Mouse (Mus musculus): ENCODE data around the gene Ring1. TPM values are rescaled to one million over a fixed set of nuclear protein-coding genes. Genes with fewer than 3 reads are reported as not detected.

Gene Ring1
- 5.2 and 5.4 TPM in 2 replicates for polyA plus RNA-seq (2015; fragmentation: Nextera tagmentation; extraction: Ambion mirVana)

DNA sequence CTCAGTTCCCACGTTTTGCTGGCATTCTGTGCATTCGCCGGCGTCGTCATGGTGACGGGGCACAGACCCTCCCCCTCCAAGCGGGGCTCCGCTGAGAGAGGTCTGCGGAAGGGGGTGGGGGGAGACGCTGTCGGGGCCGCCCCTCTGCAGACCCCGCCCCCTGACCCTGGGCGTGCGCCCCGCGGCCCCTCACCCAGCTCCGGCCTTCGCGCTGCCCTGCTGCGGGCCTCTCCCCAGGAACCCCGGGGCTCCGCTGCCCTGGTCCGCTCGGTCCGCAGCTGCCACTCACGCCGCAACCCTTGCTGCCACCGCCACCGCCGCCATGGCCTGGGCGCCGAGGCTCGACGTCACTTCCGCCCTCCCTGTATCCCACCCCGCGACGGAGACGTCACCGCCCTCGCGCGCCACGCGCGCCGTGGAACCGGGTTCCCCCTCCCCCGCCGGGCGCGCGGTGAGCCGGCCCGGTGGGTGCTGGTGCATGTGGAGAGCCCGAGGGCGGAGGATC is at the start of gene Ring1:
TSS of gene Ring1 (minus strand) at position 364 of the 505 bp plus-strand sequence.
- Histone ChIP-seq H3K4me1 (replicated peaks) (peaks cover 55% of the 10 kb centered on the region), H3K9me3 (replicated peaks) (peaks cover 20% of the 10 kb centered on the region), H3K27ac (peak within 1 kb of the TSS; percentile 83), H3K4me2 (peak within 1 kb of the TSS; percentile 98), H3K36me3 (peaks cover 47% of the 10 kb centered on the region), H3K27me3 (no peaks in the 10 kb centered on the region), H3K4me3 (replicated peaks) (peak within 1 kb of the TSS; percentile 80), H3K9ac (peak within 1 kb of the TSS; percentile 87)
- under 1% methylated on average over 45 of the region's 58 CpGs for WGBS (ENCODE audit: insufficient replicate concordance)
- ATAC-seq (ENCODE audit: low read depth) (peak; percentile 37), DNase-seq (peak; percentile 71)

DNA sequence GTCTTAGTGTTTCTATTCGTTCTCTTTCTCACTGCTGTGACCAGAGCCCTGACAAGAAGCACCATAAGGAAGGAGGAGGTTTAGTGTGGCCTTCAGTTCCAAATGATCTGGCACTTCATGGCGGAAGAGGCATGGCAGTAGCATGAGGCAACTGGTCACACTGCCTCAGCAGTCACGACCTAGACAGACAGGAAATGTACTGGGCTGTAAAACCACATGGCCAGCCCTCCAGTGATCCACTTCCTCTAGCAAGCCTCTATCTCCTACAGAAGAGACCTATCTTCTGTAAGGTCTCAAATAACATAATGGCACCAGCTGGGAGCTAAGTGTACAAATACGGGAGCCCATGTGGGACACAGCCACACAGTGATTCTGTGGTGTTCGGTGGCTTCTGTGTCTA is 47.6 kb upstream of the Ring1 start:
- Histone ChIP-seq H3K9ac (no peak overlapping the region), H3K27ac (no peak overlapping the region), H3K4me3 (replicated peaks) (no peak overlapping the region), H3K4me1 (replicated peaks) (no peaks in the 10 kb centered on the region), H3K4me2 (no peak overlapping the region), H3K9me3 (replicated peaks) (no peaks in the 10 kb centered on the region; the same call in 1 of the 2 replicates), H3K27me3 (peaks cover 18% of the 10 kb centered on the region), H3K36me3 (no peaks in the 10 kb centered on the region)
- DNase-seq (no peak), ATAC-seq (ENCODE audit: low read depth) (no peak)
- 40% methylated on average over 5 of the region's 5 CpGs for WGBS (ENCODE audit: insufficient replicate concordance)

DNA sequence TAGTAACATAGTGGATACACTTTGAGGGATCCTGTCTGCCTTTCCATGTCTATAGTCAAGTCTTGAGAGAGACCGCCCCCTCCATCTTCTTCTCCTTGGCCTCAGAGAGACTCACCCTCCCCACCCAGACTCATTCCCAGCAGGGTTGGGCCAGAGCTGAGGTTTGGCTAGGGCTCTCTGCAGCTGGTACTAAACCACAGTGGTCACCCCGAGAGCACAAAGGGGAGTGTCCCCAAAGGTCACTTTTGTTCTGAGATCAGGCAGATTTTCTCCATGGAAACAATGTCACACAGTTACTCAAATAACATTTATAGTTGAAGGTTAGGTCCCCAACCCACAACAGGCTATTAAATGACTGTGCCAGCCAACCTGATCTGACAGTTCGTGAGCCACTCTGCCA is 44.4 kb upstream of the Ring1 start:
- WGBS (ENCODE audit: insufficient replicate concordance): 39% methylated on average over 3 of the region's 3 CpGs
- Histone ChIP-seq H3K9ac (no peak overlapping the region), H3K36me3 (no peaks in the 10 kb centered on the region), H3K27me3 (no peaks in the 10 kb centered on the region), H3K4me1 (replicated peaks) (no peaks in the 10 kb centered on the region), H3K4me3 (replicated peaks) (no peak overlapping the region), H3K4me2 (no peak overlapping the region), H3K27ac (no peak overlapping the region), H3K9me3 (replicated peaks) (no peaks in the 10 kb centered on the region; the same call in 1 of the 2 replicates)
- DNase-seq: no peak
- ATAC-seq (ENCODE audit: low read depth): no peak

DNA sequence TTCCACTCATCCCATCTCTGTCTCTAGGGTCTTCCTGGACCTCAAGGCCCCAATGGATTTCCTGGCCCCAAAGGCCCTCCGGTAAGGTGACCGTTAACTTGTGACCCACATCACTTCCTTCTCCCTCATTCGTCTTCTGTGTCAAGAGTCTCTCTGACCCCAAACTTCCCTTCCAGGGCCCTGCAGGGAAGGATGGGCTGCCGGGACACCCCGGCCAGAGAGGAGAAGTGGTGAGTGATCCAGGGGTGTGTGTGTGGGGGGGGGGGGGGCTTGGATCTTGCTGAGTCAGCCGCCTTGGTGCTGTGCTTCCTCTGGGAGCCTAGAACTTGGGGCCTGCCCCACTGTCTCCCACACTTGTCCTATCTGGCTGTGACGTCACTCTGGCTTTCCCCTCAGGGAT is 32.7 kb upstream of the Ring1 start:
- no peak for ATAC-seq (ENCODE audit: low read depth)
- Histone ChIP-seq H3K27me3 (no peaks in the 10 kb centered on the region), H3K27ac (no peak overlapping the region), H3K9ac (no peak overlapping the region), H3K9me3 (replicated peaks) (no peaks in the 10 kb centered on the region), H3K4me3 (replicated peaks) (no peak overlapping the region), H3K4me2 (no peak overlapping the region), H3K36me3 (no peaks in the 10 kb centered on the region), H3K4me1 (replicated peaks) (0 out of 2 replicates have a peak, but pooled peaks cover 4% of the 10 kb centered on the region)
- WGBS (ENCODE audit: insufficient replicate concordance): 19% methylated on average over 7 of the region's 7 CpGs
- DNase-seq: no peak

DNA sequence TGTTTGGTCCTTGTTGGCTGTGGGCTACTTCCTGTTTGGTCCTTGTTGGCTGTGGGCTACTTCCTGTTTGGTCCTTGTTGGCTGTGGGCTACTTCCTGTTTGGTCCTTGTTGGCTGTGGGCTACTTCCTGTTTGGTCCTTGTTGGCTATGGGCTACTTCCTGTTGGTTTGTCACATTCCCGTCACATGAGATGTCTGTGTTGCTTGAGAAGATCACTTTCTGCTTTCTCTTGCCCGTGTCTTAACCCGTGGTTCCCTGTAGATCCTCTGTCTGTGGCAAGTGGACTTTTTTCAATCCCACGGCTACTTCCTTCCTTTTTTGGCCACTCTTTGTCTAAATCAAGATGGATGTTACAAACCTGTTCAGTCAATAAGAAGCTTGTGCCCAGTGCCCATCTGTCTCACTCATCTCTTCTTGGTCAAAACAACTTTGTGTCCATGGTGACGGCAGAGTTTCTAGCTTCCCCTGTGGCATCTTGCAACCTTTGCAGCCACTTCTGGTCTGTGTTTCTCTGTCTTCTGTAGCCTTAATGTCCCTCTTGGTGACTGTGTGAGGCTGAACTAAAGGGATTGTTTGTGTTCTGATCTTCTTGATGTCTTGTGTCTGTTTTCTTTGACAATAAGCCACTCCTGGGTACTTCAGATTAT is 23.0 kb upstream of the Ring1 start:
- H3K4me2 ChIP-seq: no peak overlapping the region
- no peaks in the 10 kb centered on the region for H3K4me1 ChIP-seq (replicated peaks)
- H3K27ac ChIP-seq: no peak overlapping the region
- 42% methylated on average over 5 of the region's 5 CpGs for WGBS (ENCODE audit: insufficient replicate concordance)
- no peak overlapping the region for H3K4me3 ChIP-seq (replicated peaks)
- H3K9me3 ChIP-seq (replicated peaks): peaks cover 5% of the 10 kb centered on the region; the same call in 1 of the 2 replicates
- no peaks in the 10 kb centered on the region for H3K36me3 ChIP-seq
- H3K9ac ChIP-seq: no peak overlapping the region
- peaks cover 5% of the 10 kb centered on the region; the same call in 1 of the 2 replicates for H3K27me3 ChIP-seq
- DNase-seq (no peak), ATAC-seq (ENCODE audit: low read depth) (no peak)

DNA sequence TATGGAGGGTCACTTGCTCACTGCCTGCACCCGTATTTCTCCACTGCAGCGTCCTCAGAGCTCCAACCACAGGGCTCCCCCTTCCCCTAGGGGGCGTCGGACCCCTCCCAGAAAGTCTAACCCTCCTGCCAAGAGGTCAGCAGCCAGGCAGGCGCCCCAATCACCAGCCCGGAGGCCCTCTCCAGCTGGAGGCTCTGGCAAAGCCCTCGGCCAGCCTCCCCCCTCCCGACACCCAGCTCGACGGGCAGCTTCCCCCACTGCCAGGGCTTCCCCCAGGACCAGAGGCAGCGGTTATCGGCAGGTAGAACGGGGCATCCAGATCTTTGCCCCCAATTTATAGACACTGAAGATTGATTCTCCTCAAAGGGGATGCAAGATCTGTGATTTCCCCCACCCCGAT is 21.5 kb upstream of the Ring1 start:
- 65% methylated on average over 14 of the region's 14 CpGs for WGBS (ENCODE audit: insufficient replicate concordance)
- Histone ChIP-seq H3K4me3 (replicated peaks) (no peak overlapping the region), H3K27me3 (peaks cover 19% of the 10 kb centered on the region), H3K4me1 (replicated peaks) (0 out of 2 replicates have a peak, but pooled peaks cover 5% of the 10 kb centered on the region), H3K4me2 (no peak overlapping the region), H3K36me3 (no peaks in the 10 kb centered on the region), H3K27ac (no peak overlapping the region), H3K9ac (no peak overlapping the region), H3K9me3 (replicated peaks) (peaks cover 5% of the 10 kb centered on the region; the same call in 1 of the 2 replicates)
- DNase-seq (no peak), ATAC-seq (ENCODE audit: low read depth) (no peak)

DNA sequence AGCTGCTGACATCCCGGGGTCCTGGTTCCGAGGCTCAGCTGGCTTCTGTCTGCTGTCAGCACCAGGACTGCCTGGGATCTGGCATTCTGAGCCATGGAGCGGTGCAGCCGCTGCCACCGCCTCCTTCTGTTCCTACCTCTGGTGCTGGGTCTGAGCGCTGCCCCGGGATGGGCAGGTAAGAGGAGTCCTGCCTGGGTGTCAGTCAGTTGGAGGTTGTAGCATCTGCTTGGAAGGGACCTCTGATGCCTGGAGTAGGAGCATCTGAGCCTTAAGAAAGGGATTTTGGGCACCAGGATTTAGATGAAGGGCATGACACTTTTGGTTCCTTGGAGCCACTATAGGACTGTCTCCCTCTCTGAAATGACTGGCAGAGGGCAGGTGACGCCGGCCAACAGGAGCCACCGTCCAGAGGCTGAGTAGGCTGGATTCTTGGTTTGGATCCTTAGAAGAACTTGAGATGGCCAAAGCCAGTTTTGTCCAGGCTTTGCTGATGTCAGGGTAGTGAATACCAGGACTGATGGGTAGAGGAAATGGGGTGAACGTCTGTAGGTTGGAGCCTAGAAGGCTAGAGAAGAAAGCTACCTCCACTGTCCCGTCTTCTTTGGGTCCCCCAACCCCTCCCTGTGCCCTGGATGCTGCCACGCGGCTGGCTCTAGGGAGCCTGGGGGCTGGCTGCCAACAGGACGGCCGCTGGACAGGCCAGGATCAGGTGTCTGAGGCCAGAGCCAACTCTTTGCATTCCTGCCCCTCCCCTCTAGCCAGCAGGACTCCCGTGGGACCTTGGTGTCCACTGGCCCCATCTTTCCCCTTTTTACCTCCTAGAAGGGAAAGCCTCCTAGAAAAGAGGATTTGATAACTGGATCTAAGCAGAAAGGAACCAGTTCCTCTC is 15.3 kb upstream of the Ring1 start:
- H3K4me2 ChIP-seq: no peak overlapping the region
- no peak overlapping the region for H3K4me3 ChIP-seq (replicated peaks)
- ATAC-seq (ENCODE audit: low read depth): no peak
- no peak overlapping the region for H3K27ac ChIP-seq
- H3K4me1 ChIP-seq (replicated peaks): peaks cover 23% of the 10 kb centered on the region
- H3K9ac ChIP-seq: no peak overlapping the region
- whole genome bisulfite sequencing (ENCODE audit: insufficient replicate concordance): 34% methylated on average over 17 of the region's 17 CpGs
- H3K27me3 ChIP-seq: peaks cover 43% of the 10 kb centered on the region
- H3K9me3 ChIP-seq (replicated peaks): no peaks in the 10 kb centered on the region
- DNase-seq: no peak
- H3K36me3 ChIP-seq: peaks cover 30% of the 10 kb centered on the region

DNA sequence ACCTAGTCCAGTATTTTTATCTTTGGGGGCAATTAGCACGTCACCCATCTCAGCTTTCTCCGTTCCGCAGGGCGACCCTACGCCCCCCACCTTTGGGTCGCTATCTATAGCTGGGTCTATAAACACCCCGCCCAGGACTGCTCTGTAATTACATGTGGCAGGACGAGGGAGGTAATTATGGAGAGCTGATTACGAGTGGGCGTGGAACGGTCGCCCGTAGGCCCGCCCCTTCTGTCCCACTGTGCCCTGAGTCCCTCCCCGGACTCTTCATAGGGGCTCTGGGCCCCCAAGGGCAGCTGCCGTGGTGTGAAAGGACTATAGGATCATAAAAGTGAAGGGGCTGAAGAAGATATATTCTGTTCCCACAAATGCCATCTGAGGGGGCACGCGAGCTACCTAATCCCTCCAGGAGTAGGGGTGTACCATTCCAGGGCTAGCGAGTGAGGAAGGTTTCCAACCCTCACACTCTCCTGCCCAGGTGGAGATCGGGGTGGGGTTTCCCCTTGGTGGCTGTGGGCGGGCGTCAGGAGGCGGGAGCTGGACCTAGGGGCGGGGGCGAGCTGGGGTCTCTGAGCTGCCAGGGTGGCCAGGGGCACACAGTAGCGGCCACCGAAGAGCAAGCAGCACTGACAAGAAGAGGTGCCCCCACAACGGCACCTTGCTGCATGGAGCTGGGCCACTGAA is 14.5 kb upstream of the Ring1 start, which contains the start of gene Col11a2:
TSS of gene Col11a2 (plus strand) at position 560 of the 684 bp plus-strand sequence.
- no peak within 1 kb of the TSS for H3K27ac ChIP-seq
- peaks cover 27% of the 10 kb centered on the region for H3K4me1 ChIP-seq (replicated peaks)
- no peaks in the 10 kb centered on the region for H3K9me3 ChIP-seq (replicated peaks)
- H3K36me3 ChIP-seq: peaks cover 38% of the 10 kb centered on the region
- H3K4me2 ChIP-seq: peak within 1 kb of the TSS; percentile 42
- ATAC-seq (ENCODE audit: low read depth) (peak; percentile 44; the same call in 1 of the 2 replicates), DNase-seq (no peak)
- H3K9ac ChIP-seq: 0 out of 2 replicates have a peak within 1 kb of the TSS, but pooled peaks have one; percentile 4
- 12% methylated on average over 27 of the region's 28 CpGs for WGBS (ENCODE audit: insufficient replicate concordance)
- no peak within 1 kb of the TSS for H3K4me3 ChIP-seq (replicated peaks)
- H3K27me3 ChIP-seq: peaks cover 43% of the 10 kb centered on the region

DNA sequence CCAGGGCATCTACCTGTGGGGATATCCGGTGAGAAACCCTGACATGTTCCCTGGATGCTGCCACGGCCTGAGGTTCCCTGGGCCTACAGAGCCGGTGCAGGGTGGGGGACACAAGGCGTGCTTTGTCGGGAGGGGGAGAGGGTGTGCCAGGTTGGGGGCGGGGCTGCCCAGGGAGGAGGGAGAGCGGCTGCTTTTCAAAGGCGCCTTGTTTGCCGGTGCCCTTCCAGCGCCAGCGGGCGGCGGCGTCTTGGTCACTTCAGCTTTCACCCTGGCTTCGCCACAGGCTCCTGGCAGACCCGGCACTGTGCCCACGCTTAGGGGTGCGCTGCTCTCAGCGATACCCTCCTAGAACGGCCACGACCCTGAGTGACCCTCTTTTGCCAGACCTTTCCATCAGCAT is 14.0 kb upstream of the Ring1 start:
- Histone ChIP-seq H3K36me3 (peaks cover 41% of the 10 kb centered on the region), H3K27me3 (peaks cover 43% of the 10 kb centered on the region), H3K9ac (0 out of 2 replicates have a peak overlapping the region, but pooled peaks have one; percentile 4), H3K4me2 (peak overlapping the region; percentile 42), H3K4me1 (replicated peaks) (peaks cover 32% of the 10 kb centered on the region), H3K4me3 (replicated peaks) (no peak overlapping the region), H3K27ac (no peak overlapping the region), H3K9me3 (replicated peaks) (no peaks in the 10 kb centered on the region)
- DNase-seq (no peak), ATAC-seq (ENCODE audit: low read depth) (no peak)
- 28% methylated on average over 21 of the region's 21 CpGs for WGBS (ENCODE audit: insufficient replicate concordance)

DNA sequence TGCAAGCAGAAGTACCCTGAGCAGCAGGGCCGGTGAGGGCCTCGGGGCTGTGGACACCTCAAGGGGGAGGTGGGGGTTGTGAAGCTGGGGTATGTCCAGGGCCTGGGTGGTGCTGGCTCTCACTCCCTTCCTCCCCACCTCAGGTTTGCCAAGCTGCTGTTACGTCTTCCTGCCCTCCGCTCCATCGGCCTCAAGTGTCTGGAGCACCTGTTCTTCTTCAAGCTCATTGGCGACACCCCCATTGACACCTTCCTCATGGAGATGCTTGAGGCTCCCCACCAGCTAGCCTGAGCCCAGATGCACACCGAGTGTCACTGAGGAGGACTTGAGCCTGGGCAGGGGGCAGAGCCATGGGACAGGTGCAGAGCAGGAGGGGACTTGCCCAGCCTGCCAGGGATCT is 12.8 kb upstream of the Ring1 start:
- DNase-seq (no peak), ATAC-seq (ENCODE audit: low read depth) (no peak)
- Histone ChIP-seq H3K4me3 (replicated peaks) (no peak overlapping the region), H3K36me3 (peaks cover 41% of the 10 kb centered on the region), H3K9me3 (replicated peaks) (no peaks in the 10 kb centered on the region), H3K27me3 (peaks cover 35% of the 10 kb centered on the region), H3K4me2 (no peak overlapping the region), H3K27ac (no peak overlapping the region), H3K9ac (no peak overlapping the region), H3K4me1 (replicated peaks) (peaks cover 44% of the 10 kb centered on the region)
- WGBS (ENCODE audit: insufficient replicate concordance): 87% methylated on average over 7 of the region's 7 CpGs

DNA sequence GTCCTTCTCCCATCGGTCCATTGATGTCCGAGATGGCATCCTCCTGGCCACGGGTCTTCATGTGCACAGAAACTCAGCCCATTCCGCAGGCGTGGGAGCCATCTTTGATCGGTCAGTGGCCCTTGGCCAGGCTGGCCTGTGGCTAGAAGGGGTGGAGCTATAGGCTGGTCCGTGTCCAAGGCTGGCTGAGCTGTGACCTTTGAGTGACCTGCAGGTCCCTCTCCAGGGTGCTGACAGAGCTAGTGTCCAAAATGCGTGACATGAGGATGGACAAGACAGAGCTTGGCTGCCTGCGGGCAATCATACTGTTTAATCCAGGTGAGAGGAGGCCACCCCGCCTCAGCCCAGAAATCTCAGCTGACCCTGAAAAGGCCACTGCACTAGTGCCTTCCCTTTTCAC is 12.2 kb upstream of the Ring1 start:
- Histone ChIP-seq H3K27ac (no peak overlapping the region), H3K4me3 (replicated peaks) (no peak overlapping the region), H3K36me3 (peaks cover 41% of the 10 kb centered on the region), H3K27me3 (peaks cover 30% of the 10 kb centered on the region), H3K9me3 (replicated peaks) (no peaks in the 10 kb centered on the region), H3K4me1 (replicated peaks) (peaks cover 44% of the 10 kb centered on the region), H3K4me2 (no peak overlapping the region), H3K9ac (no peak overlapping the region)
- no peak for ATAC-seq (ENCODE audit: low read depth)
- DNase-seq: no peak
- 82% methylated on average over 10 of the region's 10 CpGs for WGBS (ENCODE audit: insufficient replicate concordance)

Data from liver, embryonic 13.5 days (tissue).